Mouse (Mus musculus) heart, embryonic 15.5 days (tissue): Measurements from ENCODE around the gene Dmrtc1c2. TPM values are rescaled to one million over a fixed set of nuclear protein-coding genes. Genes with fewer than 3 reads are reported as not detected.
"Not testable (repeated sequence)": the region's sequence is repeated elsewhere in the genome, so short reads cannot be mapped to it uniquely, and the experiment has no call there.

ENCODE experiments used
- ATAC-seq: fragments of 200-750 bp; cut with Nextera tagmentation; replicated peaks from 2 replicates; pipeline ENCODE4 v1.8.0; 2017; ENCODE audit warnings: low read depth, moderate TSS enrichment; ENCODE audit not compliant: insufficient number of reproducible peaks, insufficient read depth, low FRiP score
- H3K27ac ChIP-seq: fragments of 300-500 bp; sonication (generic); 2 replicates; pipeline ENCODE4 v1.5.1; 2015; ENCODE audit warnings: mild to moderate bottlenecking, inconsistent platforms
- H3K27me3 ChIP-seq: fragments of 300-500 bp; sonication (generic); 2 replicates; pipeline ENCODE4 v1.6.1; 2015; ENCODE audit warnings: inconsistent platforms
- H3K36me3 ChIP-seq: fragments of 300-500 bp; sonication (generic); 2 replicates; pipeline ENCODE4 v1.6.1; 2015; ENCODE audit warnings: mild to moderate bottlenecking, inconsistent platforms
- H3K4me1 ChIP-seq: fragments of 300-500 bp; sonication (generic); replicated peaks from 2 replicates; pipeline ENCODE4 v1.6.1; 2015; ENCODE audit warnings: inconsistent platforms
- H3K4me2 ChIP-seq: fragments of 300-500 bp; sonication (generic); 2 replicates; pipeline ENCODE4 v1.6.1; 2015; ENCODE audit warnings: inconsistent platforms, mild to moderate bottlenecking, moderate library complexity
- H3K4me3 ChIP-seq: fragments of 300-500 bp; sonication (generic); 2 replicates; pipeline ENCODE4 v1.5.1; 2015; ENCODE audit warnings: mild to moderate bottlenecking, inconsistent platforms
- H3K9ac ChIP-seq: fragments of 300-500 bp; sonication (generic); 2 replicates; pipeline ENCODE4 v1.6.1; 2015; ENCODE audit warnings: mild to moderate bottlenecking, inconsistent platforms
- H3K9me3 ChIP-seq: fragments of 300-500 bp; sonication (generic); replicated peaks from 2 replicates; pipeline ENCODE4 v1.6.1; 2016; ENCODE audit warnings: inconsistent platforms
- WGBS: fragments of 180-500 bp; shearing (Covaris S2); methylation state at CpG from one replicate; pipeline ENCODE4 v1.1.7; 2015; ENCODE audit warnings: mixed read lengths; 5-methylcytosine and 5-hydroxymethylcytosine counted together
- polyA plus RNA-seq: library from polyadenylated mRNA; unstranded; fragments of >200 nt; fragmentation: Nextera tagmentation; extraction: Ambion mirVana; gene quantifications from 2 replicates; pipeline ENCODE4 v1.2.1, GENCODE M21; 2015

Gene Dmrtc1c2
- not detected in 2 replicates for polyA plus RNA-seq

GRCm38 (mm10) chrX:102854516-102854915, at the start of gene Dmrtc1c2:
TSS of gene Dmrtc1c2 (minus strand) at chrX:102854616.
- not testable (repeated sequence) for H3K36me3 ChIP-seq, H3K27me3 ChIP-seq, H3K4me3 ChIP-seq, ATAC-seq, H3K27ac ChIP-seq, H3K9me3 ChIP-seq, H3K9ac ChIP-seq, H3K4me2 ChIP-seq, H3K4me1 ChIP-seq
- WGBS, result 96% methylated on average over 5 of the region's 13 CpGs

DNA sequence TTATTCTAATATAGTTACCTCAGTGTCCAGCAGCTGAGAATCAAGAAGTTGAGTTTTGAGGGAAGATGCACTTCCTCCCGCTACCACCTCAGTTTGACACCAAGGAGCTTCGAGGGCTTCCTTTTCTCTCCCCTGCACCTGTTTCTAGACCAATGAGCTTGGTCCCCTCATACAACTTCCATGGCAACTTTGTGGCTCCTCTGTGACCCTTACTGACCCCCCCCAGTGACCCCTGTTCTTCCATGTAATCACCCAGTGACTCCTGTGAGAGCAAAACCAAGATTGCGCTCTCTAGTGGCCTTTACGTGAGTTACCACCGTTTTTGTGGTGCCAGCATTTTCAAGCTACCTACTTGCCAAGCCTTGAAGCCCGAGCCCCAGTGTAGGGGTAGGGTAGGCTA, 13.5 kb upstream of the Dmrtc1c2 start, which contains the start of gene 1700031F05Rik:
Gene 1700031F05Rik, minus strand, starts transcription at position 101 of the 400 bp plus-strand sequence.
- Histone ChIP-seq H3K27me3 (no peaks in the 10 kb centered on the region), H3K27ac (no peak within 1 kb of the TSS), H3K36me3 (no peaks in the 10 kb centered on the region), H3K4me2 (no peak within 1 kb of the TSS), H3K9me3 (no peaks in the 10 kb centered on the region), H3K9ac (no peak within 1 kb of the TSS), H3K4me1 (no peaks in the 10 kb centered on the region), H3K4me3 (no peak within 1 kb of the TSS)
- no peak for ATAC-seq
- WGBS, result 88% methylated on average over 6 of the region's 6 CpGs

DNA sequence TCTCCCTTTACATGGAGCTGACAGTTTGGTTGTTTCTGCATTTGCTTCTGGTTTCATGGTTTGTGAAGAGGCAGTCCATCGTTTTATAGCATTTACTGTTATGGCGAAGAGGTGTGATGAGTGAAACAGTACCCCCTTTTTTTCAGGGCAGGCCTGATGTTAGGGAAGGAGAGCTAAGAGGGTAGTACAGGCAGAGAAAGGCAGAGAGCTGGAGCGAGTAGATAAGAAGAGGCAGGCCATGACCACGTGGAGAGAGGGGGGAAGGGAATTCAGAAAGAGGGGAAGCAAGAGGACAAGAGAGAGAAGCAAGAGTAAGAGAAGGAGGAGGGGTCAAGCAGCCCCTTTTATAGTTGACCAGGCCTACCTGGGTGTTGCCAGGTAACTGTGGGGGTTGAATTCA, 42.1 kb downstream of the Dmrtc1c2 start:
- H3K27me3 ChIP-seq, result no peaks in the 10 kb centered on the region; the same call in 1 of the 2 replicates
- H3K4me2 ChIP-seq, result no peak overlapping the region
- ATAC-seq, result no peak
- 53% methylated on average over 4 of the region's 4 CpGs for WGBS
- H3K4me1 ChIP-seq, result no peaks in the 10 kb centered on the region
- no peaks in the 10 kb centered on the region for H3K36me3 ChIP-seq
- no peak overlapping the region for H3K4me3 ChIP-seq
- H3K27ac ChIP-seq, result no peak overlapping the region
- no peaks in the 10 kb centered on the region for H3K9me3 ChIP-seq
- no peak overlapping the region for H3K9ac ChIP-seq

DNA sequence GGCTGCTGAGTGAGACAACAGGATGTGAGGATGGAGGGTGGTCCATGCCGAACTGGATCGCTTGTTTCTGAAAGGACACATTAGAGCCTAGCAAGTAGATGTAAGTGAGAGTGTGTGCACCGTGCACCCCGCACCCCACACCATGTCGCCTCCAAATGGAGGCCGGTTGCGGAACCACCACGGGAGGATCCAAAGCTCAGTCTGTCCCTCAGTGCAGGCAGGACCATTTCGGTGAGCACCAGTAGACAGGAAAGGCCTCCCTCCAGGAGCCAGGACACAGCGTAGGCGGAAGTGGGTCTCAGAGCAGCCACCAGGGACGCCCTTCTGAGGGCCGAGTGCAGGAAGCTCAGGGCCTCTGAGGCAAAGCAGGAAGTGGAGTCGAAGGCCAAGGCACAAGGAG, 51.8 kb downstream of the Dmrtc1c2 start, which contains the start of gene Dmrtc1c1:
Gene Dmrtc1c1, plus strand, starts transcription at position 301 of the 400 bp plus-strand sequence.
- H3K9me3 ChIP-seq, H3K36me3 ChIP-seq, H3K4me3 ChIP-seq, H3K4me2 ChIP-seq, H3K9ac ChIP-seq, H3K27me3 ChIP-seq, ATAC-seq, H3K27ac ChIP-seq, H3K4me1 ChIP-seq: not testable (repeated sequence)
- WGBS, result 95% methylated on average over 4 of the region's 14 CpGs

Other genes starting within 250 kb of the Dmrtc1c2 start
- gene Phka1, start 210.4 kb downstream of the Dmrtc1c2 start, polyA plus RNA-seq, result 9.6 and 10.5 TPM in 2 replicates
- not detected in 2 replicates for gene Gm3880, start 167.6 kb downstream of the Dmrtc1c2 start, polyA plus RNA-seq
- gene Gm9112, start 147.0 kb downstream of the Dmrtc1c2 start, polyA plus RNA-seq, result not detected in 2 replicates
- not detected in 2 replicates for gene Dmrtc1b, start 146.8 kb downstream of the Dmrtc1c2 start, polyA plus RNA-seq
- gene Dmrtc1c1, start 51.7 kb downstream of the Dmrtc1c2 start, polyA plus RNA-seq, result not detected in 2 replicates
- gene 1700031F05Rik, start 13.4 kb upstream of the Dmrtc1c2 start, polyA plus RNA-seq, result not detected in 2 replicates
- 0.33 and 0.66 TPM in 2 replicates for gene Dmrtc1a, start 54.1 kb upstream of the Dmrtc1c2 start, polyA plus RNA-seq
- not detected in 2 replicates for gene 1700011M02Rik, start 54.3 kb upstream of the Dmrtc1c2 start, polyA plus RNA-seq
- not detected in 2 replicates for gene 1700018G05Rik, start 73.8 kb upstream of the Dmrtc1c2 start, polyA plus RNA-seq